Mouse (Mus musculus): ENCODE results near the gene Mfap3l. TPM values are rescaled to one million over a fixed set of nuclear protein-coding genes. Genes with fewer than 3 reads are reported as not detected.

Mfap3l gene
- polyA plus RNA-seq, 1 experiment from 2014 or later: 34.6 TPM

- POLR2A ChIA-PET: no interaction called here
- in situ Hi-C loops (cut with MboI; ENCODE audit: low pct_unique_long_range_greater_than_20kb): no loop called here
- no peaks in the 10 kb centered on the region for H3K27me3 ChIP-seq
- DNase-seq (ENCODE audit: low read depth, low spot score) (no peak), ATAC-seq (no peak)
- CTCF ChIA-PET: interaction anchor here (1.4 kb wide), 2 partner anchors 13 to 19 kb away, joined by 5 read pairs; no protein-coding TSS in a partner anchor
- TF ChIP-seq CTCF (IDR thresholded peaks at IDR 0.05): no peak
Measured at GRCm38 (mm10) chr8:60678590-60678989, 46.0 kb downstream of the Mfap3l start.

- CTCF ChIA-PET: interaction anchor here (1.5 to 1.8 kb wide), 2 partner anchors 13 to 16 kb away, joined by 5 to 6 read pairs; no protein-coding TSS in a partner anchor
- in situ Hi-C loops (cut with MboI; ENCODE audit: low pct_unique_long_range_greater_than_20kb): no loop called here
- no peak for ATAC-seq
- no peak for DNase-seq (ENCODE audit: low read depth, low spot score)
- POLR2A ChIA-PET: no interaction called here
- no peak for TF ChIP-seq CTCF (IDR thresholded peaks at IDR 0.05)
- H3K27me3 ChIP-seq: no peaks in the 10 kb centered on the region
Measured at GRCm38 (mm10) chr8:60681811-60682210, 49.2 kb downstream of the Mfap3l start.

GRCm38 (mm10) chr8:60682340-60682739, 49.7 kb downstream of the Mfap3l start:
- ATAC-seq: no peak
- no peak for TF ChIP-seq CTCF (IDR thresholded peaks at IDR 0.05)
- DNase-seq (ENCODE audit: low read depth, low spot score): no peak
- CTCF ChIA-PET: interaction anchor here (0.6 to 1.5 kb wide), 4 partner anchors 9 to 15 kb away, joined by 3 to 5 read pairs (median 4); no protein-coding TSS in a partner anchor
- in situ Hi-C loops (cut with MboI; ENCODE audit: low pct_unique_long_range_greater_than_20kb): no loop called here
- no peaks in the 10 kb centered on the region for H3K27me3 ChIP-seq
- POLR2A ChIA-PET: no interaction called here

GRCm38 (mm10) chr8:60711516-60712086, 79.0 kb downstream of the Mfap3l start:
- ChIA-PET POLR2A (no interaction called here), CTCF (no interaction called here)
- H3K27me3 ChIP-seq: no peaks in the 10 kb centered on the region
- DNase-seq (ENCODE audit: low read depth, low spot score): no peak
- TF ChIP-seq CTCF (IDR thresholded peaks at IDR 0.05): no peak
- in situ Hi-C loops (cut with MboI; ENCODE audit: low pct_unique_long_range_greater_than_20kb): no loop called here
- ATAC-seq: no peak

- POLR2A ChIA-PET: no interaction called here
- DNase-seq (ENCODE audit: low read depth, low spot score) (no peak), ATAC-seq (no peak)
- no peak for TF ChIP-seq CTCF (IDR thresholded peaks at IDR 0.05)
- CTCF ChIA-PET: interaction anchor here (1.2 to 2.4 kb wide), 2 partner anchors 9 to 11 kb away, joined by 4 to 6 read pairs; no protein-coding TSS in a partner anchor
- in situ Hi-C loops (cut with MboI; ENCODE audit: low pct_unique_long_range_greater_than_20kb): no loop called here
- H3K27me3 ChIP-seq: no peaks in the 10 kb centered on the region
Measured at GRCm38 (mm10) chr8:60714724-60715123, 82.1 kb downstream of the Mfap3l start.

GRCm38 (mm10) chr8:60718692-60719091, 86.1 kb downstream of the Mfap3l start:
- ATAC-seq (no peak), DNase-seq (ENCODE audit: low read depth, low spot score) (no peak)
- no peaks in the 10 kb centered on the region for H3K27me3 ChIP-seq
- in situ Hi-C loops (cut with MboI; ENCODE audit: low pct_unique_long_range_greater_than_20kb): no loop called here
- no peak for TF ChIP-seq CTCF (IDR thresholded peaks at IDR 0.05)
- CTCF ChIA-PET: interaction anchor here (0.6 kb wide), 1 partner anchor 141 kb away, joined by 3 read pairs; no protein-coding TSS in a partner anchor
- POLR2A ChIA-PET: interaction anchor here (0.6 kb wide), 1 partner anchor 123 kb away, joined by 3 read pairs; no protein-coding TSS in a partner anchor

Other genes with a start within 250 kb of the Mfap3l start
- not detected for gene Gm10283, start 129.6 kb upstream of the Mfap3l start, polyA plus RNA-seq (2021)
- gene Aadat, start 126.9 kb upstream of the Mfap3l start, polyA plus RNA-seq (2021): 0.37 TPM

Data from Patski (cell line).